Mouse (Mus musculus) layer of hippocampus, adult 9-11 months (tissue): ENCODE measurements around the gene Rtkn.
A peak's percentile ranks its signal among the peaks of the same experiment; 100 is the strongest.
"Not testable (repeated sequence)": the region's sequence is repeated elsewhere in the genome, so short reads cannot be mapped to it uniquely, and the experiment has no call there.

Source experiments
- DNase-seq: peaks from one replicate; pipeline ENCODE4 v3.0.0; 2022

Rtkn gene

DNA sequence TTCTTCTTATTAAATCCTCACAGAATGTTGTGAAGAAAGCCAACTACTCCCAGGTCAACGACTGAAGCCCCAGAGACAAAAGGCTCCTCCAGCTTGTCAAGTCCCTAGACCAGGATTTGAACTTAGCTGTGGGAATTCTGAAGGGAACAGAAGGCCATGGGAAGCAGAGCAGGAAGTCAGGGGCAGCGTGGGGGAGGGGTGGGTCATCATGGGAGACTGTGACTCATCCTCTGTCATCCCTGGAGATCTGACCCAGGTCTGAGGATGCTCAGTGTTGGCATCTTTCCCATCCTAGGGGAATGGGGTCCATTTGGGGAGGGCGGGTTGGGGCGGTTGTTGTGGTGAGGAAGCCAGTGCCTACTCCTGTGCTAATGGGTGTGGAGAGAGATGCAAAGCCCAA is 6.4 kb downstream of the Rtkn start:
- DNase-seq, result no peak

DNA sequence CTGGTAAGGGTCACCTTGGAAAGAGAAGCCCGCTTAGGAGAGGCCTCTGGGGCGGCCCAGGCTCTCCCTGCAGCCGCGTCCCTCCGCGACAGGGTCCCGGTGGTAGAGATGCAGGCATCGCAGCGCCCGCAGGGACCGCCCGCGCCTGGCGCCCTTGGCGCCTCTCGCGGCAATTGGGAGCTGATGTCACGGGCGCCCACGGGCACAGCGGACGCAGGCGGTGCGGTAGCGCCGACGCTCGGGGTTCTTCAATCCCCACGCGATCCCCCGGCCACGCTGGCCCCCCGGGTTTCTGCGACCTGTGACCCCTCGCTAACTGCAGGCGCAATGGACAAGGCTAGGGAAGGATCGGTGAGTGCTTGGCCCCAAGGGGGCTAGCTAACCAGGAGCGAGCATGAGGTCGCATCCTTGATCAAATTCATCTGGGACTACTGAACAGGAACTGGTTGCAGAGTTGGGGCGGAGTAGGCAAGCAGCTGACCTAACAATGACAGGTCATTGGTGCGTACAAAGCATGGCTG is 7.0 kb downstream of the Rtkn start:
- DNase-seq, result peak; percentile 69

DNA sequence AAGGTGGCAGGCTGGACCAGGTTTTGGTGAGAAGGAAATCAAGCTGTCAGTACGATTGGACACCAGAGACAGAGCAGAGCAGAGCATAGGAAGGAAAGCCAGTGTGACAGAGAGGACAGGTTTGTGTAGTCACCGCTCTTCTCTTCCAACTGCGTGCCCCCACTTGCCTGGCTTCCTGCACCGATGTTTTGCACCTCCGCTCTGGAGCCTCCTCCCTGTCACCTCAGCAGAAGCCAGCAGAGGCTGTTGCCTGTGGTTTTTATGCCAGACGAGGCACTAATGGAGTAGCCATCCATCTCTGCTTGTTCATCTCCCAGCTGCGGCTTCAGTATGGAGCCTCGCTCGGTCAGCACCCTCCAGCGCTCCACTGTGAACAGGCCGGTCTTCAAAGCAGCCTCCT is 7.6 kb downstream of the Rtkn start:
- DNase-seq, result no peak

DNA sequence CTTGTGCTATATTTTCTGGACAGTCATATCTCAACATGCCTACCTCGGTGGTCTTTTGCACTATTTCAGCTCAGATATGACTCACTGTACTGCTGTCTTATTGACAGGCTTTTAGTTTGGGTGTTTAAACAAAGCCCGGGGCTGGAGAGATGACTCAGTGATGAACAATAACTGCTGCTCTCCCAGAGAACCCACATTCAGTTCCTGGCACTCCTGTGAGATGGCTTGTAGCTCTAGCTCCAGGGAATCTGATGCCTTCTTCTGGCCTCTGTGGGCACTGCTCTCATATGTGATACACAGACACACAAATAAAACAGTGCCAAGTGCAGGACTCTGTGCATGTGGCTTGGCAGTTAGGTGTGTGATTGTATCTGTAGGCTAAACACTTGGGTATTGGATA is 9.9 kb downstream of the Rtkn start:
- no peak for DNase-seq

DNA sequence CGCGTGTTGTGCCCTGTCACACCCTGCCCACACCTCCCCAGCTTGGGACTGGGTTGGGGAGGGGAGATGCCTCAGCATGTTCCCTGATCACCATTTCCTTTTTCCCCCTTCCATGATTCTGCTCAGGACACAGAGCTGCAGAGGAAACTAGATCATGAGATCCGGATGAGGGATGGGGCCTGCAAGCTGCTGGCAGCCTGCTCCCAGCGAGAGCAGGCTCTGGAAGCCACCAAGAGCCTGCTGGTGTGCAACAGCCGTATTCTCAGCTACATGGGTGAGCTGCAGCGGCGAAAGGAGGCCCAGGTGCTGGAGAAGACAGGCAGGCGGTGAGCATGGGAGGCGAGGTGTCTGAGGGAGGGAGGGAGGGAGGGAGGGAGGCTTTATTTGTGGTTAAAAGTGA is 10.5 kb downstream of the Rtkn start:
- no peak for DNase-seq

DNA sequence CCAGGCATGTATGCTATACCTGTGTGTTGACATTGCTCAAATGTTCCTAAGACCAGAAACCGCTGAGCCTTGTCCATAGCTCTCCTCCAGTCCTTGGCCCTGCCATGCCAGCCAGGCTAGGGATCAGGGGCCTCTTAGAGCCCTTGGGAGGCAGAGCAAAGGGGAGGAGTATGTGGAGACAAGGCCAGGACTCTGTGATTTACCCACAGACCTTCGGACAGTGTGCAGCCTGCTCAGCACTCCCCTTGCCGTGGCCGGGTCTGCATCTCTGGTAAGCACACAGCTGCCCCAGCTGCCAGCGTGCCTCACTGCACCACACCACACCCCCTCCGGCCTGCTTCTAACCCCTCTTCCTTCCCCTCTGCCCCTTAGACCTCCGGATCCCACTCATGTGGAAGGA is 12.0 kb downstream of the Rtkn start:
- DNase-seq, result no peak

DNA sequence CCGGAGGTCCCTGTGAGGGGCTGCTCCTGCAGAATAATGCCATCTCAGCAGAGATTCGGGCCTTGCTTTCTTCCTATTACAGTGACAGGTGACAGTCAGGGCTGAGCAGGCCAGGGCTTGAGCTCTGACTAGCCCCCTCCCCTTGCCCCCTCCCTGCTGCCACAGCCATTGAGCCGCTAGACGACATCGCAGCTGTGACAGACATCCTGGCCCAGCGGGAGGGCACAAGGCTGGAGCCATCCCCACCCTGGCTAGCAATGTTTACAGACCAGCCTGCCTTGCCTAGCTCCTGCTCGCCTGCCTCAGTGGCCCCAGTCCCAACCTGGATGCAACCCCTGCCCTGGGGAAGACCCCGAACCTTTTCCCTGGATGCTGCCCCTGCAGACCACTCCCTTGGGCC is 16.5 kb downstream of the Rtkn start:
- DNase-seq, result no peak

DNA sequence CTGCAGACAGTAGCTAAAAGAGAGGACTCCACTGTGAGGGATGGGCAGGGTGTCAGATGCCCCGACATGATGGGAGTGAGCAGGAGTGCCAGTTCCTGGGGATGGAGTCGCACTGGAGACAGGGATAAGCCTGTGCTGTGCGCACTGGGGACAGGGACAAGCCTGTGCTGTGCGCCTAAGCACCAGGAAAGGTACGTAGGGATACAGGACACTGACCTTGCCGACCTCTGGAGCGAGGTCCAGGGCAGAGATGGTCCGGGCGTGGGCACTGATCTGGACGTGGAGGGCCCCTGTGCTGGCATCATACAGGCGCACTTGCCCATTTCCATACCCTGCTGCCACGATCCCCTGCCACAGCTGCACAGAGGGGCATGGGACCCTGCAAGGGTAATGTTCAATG is 17.8 kb downstream of the Rtkn start:
- DNase-seq, result no peak

DNA sequence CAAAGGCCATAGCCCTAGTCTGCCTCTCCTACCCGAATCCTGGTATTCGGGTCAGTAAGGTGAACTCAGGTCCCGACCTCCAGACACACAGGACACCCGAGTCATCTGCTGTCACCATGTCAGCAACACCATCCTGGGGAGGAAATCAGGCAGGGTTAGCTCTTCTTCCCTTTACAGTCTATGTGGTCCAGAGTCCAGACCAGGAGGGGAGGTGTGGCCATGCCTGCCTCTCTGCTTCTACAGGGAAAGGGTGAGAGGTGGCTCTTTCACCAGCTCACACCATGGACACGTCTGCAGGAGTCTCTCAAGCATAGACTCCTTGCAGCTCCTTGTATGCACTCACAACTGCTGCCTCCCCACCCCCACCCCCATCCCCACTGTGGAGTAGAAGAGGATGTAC is 18.2 kb downstream of the Rtkn start:
- no peak for DNase-seq

DNA sequence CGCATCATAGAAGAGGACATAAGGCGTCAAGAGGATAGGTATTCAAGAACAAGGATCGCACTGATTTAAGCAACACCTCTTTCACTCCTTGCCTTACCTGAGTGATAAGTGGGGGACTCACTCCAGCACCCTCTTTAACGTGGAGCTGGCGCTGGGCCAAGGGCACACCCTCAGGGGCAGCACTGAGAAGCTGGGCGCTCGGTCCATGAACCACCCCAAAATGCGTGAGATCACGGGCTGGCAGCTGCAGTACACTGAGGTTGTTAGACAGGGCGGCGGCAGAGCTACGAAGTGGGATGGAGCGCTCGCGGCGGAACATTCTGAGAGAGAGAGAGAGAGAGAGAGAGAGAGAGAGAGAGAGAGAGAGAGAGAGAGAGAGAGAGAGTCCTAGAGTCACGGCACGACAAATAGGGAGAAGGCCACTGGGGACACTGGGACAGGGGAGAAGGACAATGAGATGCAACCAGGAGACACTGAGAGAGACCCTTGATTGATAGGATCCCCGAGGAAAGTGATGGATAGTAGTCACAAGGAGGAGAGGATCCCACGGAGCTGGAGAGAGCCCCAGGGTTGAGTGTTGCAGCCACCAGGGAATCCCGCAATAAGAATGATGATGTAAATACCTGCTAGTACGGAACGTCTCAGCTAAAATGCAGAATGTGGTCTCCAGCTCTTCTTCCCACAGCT is 20.4 kb downstream of the Rtkn start:
- DNase-seq, result no peak

DNA sequence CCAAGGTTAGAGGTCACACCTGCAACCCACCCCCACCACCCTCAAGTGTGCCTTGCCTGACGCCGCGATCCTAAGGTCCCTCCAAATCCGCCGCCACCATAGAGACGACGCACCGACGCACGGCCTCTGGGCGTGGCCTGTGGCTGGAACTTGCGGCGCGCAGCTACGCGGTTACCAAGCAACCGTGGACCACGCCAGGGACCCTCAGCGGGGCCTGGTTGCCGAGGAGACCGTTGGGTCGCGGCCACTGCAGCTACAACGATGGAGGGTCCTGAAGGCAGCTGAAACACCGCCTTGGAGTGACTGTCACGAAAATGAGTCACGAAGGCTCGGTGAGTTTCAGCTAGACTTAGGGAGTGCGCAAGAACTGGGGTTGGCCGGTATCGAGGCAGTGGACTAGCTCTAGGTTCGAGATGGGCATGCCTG is 21.0 kb downstream of the Rtkn start, which contains the start of the genes Wdr54 and 1700003E16Rik:
Gene Wdr54 (minus strand): TSS at position 139 of the 426 bp plus-strand sequence.
Gene 1700003E16Rik (plus strand): TSS at position 146 of the 426 bp plus-strand sequence.
- peak; percentile 78 for DNase-seq

DNA sequence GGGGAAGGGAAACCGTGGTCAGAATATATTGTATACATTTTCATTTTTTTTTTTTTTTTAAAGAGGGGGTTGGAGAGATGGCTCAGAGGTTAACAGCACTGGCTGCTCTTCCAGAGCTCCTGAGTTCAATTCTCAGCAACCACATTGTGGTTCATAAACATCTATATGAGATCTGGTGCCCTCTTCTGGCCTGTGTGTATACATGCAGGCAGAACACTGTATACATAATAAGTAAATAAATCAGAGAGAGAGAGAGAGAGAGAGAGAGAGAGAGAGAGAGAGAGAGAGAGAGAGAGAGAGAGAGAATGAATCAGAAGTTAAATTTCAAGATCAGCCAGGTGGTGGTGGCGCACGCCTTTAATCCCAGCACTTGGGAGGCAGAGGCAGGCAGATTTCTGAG is 24.2 kb downstream of the Rtkn start:
- not testable (repeated sequence) for DNase-seq

DNA sequence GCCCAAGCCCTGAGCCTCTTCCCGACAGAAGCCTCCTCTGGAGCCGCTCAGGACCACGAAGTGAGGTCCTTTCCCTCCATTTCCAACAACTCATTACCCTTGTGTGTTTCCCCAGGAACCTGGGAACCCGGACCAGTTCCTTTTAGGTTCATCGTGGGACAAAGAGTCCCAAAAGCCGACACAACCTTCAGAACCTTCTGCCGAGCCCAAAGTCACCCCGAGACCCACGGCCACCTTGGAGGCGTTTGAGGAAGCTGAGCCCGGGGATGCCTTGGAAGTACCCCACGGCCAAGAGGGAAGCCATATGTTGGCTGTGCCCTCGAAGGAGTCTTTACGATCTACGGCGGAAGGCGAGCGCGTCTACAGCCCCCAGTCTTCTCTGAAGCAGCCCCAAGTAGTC is 26.2 kb downstream of the Rtkn start:
- no peak for DNase-seq

DNA sequence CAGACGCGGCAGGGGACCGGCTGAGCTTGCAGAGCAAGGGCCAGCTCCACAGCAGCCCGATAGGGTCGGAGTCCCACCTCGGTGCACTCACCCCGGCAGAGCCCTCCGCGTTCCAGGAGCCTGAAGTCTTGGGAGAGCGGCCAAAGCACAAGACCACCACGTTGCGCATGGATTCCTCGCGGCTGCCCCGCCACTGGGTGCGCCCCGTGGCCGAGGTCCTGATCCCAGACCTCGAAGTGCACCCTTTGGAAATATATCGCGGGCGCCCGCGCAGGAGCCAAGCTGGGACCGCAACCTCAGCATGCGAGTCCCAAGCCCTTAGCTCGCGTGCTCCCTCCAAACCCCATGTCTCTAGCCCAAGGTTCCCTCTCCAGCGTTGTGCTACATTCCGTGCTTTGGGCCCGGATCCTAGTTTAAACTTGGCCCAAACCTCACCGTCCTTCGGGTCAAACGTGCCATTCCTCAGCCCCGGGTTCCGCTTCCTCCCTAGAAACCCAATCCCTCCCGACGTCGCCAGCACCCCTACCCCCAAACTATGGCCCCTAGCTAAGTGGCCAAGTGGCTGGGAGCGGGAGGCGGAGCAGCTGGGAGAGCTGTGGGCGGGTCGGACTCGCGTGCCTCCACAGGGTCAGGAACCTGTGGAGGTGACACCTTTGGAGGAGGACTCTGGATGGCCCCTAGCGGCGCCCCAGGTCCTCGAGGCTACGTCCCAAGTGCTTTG is 26.8 kb downstream of the Rtkn start:
- no peak for DNase-seq

DNA sequence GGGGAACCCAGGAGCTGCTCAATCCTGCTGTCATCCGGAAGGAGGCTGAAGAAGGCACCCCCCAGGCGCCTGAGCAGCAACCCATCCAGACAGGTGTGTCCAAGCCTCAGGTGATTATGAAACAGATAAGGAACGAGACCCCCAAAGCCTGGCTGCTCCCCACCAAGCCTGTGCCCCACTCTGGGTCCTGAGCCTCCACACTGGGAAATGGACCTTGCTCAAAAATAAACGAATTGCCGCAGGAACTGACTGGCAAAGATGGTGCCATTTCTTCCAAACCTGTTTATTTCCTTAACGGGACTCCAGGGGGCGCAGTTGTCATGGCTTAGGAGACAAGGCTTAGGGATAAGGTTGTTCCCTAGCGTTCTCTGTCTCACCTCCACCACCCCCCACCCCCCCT is 27.4 kb downstream of the Rtkn start:
- no peak for DNase-seq

DNA sequence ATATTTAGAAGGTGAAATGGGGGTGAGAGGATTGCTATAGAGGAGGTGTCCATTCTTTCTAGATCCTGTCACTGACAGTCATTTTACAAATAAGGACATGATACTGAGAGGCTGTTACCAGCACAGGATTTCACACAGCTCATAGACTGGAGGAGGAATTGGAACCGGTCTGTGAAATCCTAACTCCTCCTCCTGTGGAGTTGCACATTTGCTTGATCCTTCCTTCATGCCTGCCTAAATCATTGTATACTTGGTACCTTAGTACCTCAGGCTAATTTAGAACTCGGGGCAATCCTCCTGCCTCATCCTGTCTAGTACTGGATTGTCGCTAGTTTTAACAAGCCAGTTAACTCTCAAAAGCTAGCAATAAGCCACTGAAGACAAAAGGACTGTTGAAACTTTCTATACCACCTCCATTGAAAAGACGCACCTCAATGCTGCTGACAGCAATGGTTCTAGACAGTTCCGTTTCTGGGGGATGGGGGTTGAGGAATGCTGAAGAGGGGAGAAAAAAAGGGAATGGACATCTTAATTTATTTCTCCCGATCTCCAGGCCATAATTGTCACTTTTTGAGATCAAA is 29.9 kb downstream of the Rtkn start:
- no peak for DNase-seq

DNA sequence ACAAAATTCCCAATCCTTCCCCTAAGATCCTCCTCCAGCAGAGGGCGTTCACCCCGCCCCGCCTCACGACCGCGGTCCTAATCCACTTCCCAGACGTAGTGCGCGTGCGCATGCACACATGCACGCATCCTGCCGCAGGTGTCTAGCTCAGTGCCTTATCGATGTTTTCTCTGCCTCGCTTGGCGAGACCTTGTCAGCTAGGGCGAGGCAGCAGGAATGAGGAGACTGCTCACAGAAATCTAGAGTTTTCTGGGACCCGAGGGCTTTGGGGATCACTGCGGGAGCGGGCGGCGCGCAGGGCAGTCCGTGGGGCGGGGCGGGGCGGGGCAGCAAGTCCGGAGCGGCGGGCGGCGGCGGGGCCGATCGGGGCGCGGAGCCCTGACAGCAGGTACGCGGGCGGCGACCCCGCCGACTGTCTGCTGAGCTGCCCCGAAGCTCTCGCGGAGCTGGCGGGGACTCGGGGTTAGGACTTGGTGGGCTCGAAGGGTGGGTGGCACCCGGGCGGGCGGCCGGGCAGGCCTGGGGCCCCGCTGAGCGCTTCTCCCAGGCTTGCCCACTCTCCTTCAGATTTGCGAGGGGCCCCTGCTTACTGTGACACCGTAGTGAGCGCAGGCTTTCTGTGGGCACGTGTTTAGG is 30.5 kb downstream of the Rtkn start, which contains the start of gene Dctn1:
Gene Dctn1 (plus strand): TSS at position 314 of the 636 bp plus-strand sequence.
- peak; percentile 93 for DNase-seq

DNA sequence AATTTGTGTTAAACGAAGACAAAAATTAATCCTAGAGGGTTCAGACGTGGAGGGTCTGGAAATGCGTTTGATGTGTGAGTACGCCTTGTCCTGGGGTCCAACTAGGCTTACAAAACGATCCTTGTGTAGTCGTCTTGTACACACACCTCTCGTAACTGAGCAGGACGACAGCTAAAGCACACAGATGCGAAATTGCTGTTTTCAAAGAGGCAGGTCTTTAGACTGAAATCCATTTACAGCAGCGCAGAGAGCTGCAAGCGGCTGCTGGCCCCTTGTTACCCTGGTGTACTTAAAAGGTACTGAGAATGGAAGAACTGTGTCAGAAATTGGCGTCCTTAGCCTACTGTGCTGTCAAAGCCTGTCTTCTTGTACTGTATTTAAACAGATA is 31.0 kb downstream of the Rtkn start:
- DNase-seq, result no peak

DNA sequence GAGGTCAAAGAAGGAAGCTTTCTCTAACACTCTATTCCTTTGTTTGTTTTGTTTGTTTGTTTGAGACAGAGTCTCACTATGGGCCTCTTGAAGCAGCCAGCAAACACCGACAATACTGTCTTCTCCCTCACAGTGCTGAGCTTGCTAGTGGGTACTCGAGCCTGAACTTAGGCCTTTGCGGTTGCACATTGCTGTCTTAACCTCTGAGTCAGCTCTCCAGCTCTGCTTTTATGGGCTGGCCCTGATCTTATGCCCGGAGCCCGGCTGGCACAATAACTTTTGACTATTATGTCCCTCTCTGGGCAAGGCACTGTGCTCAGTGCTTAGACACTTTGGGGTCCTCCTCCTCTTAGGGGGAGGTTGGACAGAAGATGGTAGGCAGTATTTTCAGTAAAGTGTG is 34.6 kb downstream of the Rtkn start:
- no peak for DNase-seq

DNA sequence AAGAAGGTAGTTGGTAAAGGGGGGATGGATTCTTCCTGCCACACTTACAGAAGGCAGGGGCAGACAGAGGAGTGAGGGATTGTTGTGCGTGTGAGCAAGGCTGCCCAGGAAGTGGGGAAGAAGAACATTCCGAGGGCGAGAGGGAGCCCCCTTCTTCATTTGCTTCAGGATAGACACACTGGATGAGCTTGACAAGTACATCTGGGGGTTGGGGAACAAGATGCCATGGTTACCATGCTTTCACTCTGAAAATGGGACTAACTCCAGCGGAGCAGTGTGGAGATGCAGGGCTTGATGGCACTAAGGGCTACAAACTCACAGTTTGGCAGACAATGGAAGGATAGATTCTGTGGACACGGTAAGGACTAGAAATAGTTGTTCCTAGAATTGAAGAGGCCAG is 35.8 kb downstream of the Rtkn start:
- no peak for DNase-seq

DNA sequence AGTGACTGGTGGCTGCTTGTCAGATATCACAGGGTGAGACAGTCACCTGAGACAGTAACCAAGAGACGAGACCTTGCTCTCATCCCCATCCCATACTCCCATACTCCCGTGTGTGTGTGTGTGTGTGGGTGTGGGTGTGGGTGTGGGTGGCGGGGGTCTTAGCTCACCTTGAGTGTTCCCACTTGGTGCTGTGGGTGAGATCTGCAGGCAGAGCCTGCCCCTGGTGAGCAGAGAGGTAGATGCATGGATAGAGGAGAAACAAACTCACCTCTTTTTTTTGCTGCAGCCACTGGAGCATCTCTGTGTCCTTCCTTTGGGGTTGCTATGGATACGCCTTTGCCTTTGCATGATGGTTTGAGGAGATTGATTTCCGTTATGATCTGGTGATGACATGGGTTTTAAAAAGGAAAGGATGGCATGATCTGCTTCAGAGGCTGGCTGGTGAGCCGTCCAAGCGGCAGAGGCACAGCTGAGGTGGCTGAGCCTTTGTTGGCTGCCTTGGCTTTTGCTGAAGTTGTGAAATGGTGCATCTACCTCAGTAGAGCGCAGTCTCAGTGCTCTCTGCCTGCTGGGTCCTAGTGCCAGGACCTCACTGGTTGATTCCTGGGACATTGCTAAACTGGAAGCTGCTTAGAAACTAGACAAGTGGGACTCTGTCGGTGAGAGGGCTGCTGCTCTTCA is 37.1 kb downstream of the Rtkn start:
- peak; percentile 75 for DNase-seq

DNA sequence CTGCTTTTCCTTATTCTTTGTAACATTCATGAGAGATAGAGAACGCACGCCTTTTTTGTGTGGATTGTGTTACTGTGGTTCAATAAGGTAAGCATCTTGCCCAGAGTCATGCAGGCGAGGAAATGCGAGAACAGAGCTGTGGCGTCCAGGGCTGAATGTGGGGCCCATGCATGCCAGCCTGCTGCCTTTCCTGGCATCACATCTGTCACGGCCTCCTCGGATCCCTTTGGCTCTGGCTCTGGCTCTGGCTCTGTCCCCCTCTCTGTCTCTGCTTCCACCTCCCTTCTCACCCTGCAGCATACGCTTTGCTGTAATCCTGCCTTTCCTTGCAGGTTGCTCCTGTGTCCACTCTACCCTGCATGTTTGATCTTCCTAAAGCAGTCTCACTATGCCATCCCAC is 40.7 kb downstream of the Rtkn start:
- DNase-seq, result no peak
